Mouse (Mus musculus) myocyte (in vitro differentiated cells): ENCODE measurements around the gene Gm28635.

ENCODE experiments used
- CEBPB ChIP-seq: IDR thresholded peaks from 2 replicates; pipeline ENCODE4 v1.6.1; 2011; ENCODE audit warnings: mild to moderate bottlenecking, moderate library complexity; ENCODE audit not compliant: poor library complexity, insufficient read depth, severe bottlenecking
- E2F4 ChIP-seq: IDR thresholded peaks from one replicate; pipeline ENCODE4 v1.6.1; 2011; ENCODE audit warnings: mild to moderate bottlenecking, control low read depth, moderate library complexity; ENCODE audit not compliant: insufficient read depth
- POLR2A ChIP-seq: IDR thresholded peaks from one replicate; pipeline ENCODE4 v1.6.1; 2011; ENCODE audit warnings: low read depth, mild to moderate bottlenecking, control low read depth, moderate library complexity; ENCODE audit not compliant: insufficient read length
- POLR2AphosphoS2 ChIP-seq: IDR thresholded peaks from one replicate; pipeline ENCODE4 v1.6.1; 2011; ENCODE audit warnings: low read depth, control low read depth; ENCODE audit not compliant: insufficient read length
- TCF12 ChIP-seq: IDR thresholded peaks from one replicate; pipeline ENCODE4 v1.6.1; 2011; ENCODE audit warnings: mild to moderate bottlenecking, control low read depth; ENCODE audit not compliant: poor library complexity, insufficient read depth, severe bottlenecking
- USF1 ChIP-seq: IDR thresholded peaks from one replicate; pipeline ENCODE4 v1.6.1; 2011; ENCODE audit warnings: low read depth, mild to moderate bottlenecking, control low read depth, moderate library complexity

DNA sequence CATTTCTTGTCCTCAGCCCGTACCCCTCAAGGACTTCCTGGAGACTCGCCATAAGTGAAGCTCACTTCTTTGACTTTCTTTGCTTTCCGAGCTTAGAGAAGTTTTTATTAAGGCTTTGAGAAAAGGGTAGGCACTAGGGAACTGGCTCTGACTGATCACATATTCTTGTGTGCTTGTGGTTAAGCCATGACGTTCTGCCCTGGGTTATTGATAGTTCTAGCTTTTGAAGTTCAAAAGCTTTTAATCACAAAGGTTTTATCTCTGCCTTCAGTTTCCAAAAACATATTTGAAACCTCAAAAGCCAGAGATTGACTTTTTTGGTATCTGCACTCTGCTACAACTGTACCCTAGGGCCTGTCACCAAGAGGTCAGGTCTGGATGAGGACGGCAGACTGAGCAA lies 95.6 kb downstream of the Gm28635 start:
- TF ChIP-seq POLR2A, result no peak
- no peak for TF ChIP-seq CEBPB
- TF ChIP-seq TCF12, result no peak
- no peak for TF ChIP-seq E2F4
- no peak for TF ChIP-seq POLR2AphosphoS2
- TF ChIP-seq USF1, result no peak
